Mouse (Mus musculus) CH12F3 (cell line): ENCODE results near the gene Kcnk3.

Source experiments
- in situ Hi-C: fragments of 300-500 bp; cut with MboI; formaldehyde crosslinking; loops from 2 replicates; pipeline ENCODE4 v1.14.3; 2020; ENCODE audit warnings: low sequenced_read_pairs

The Kcnk3 gene

DNA sequence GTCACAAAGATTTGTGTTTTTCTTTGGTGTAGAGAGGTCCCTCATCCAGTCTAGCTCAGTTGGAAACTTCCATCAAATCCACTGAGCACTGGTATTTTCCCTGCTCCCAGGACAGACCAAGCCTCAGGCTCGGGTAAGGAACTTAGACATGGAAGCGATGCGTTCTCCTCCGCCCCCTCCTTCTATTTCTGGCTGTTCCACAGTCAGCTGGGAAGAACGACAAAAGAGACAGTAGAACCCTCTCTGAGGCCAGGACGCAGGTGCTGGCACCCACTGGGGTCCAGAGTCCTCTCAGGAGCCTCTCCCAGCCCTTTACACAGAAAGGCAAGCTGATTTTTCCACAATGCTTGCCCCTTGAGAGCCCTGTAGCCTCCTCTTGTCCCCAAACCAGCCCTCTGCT lies 42.4 kb downstream of the Kcnk3 start:
- in situ Hi-C loops, result no loop called here

DNA sequence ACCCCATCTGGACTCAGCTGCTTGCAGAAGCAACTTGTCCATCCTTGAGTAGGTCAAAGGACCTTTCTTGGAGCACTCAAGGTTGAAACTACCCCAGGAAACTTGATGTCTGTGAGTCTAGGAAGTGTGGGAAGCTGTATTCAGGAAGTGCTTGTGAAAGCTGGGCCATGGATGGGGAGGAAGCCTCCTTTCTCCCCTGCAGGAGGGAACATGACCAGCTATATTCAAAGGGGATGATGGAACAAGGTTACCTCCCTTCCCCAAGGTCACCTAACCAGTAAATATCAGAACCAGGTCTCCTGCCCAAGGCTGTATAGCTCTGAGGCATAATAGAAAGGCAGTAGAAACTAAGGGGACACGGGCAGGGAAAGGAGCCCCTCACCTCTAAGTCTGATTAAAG lies 44.2 kb downstream of the Kcnk3 start:
- in situ Hi-C loops, result no loop called here

DNA sequence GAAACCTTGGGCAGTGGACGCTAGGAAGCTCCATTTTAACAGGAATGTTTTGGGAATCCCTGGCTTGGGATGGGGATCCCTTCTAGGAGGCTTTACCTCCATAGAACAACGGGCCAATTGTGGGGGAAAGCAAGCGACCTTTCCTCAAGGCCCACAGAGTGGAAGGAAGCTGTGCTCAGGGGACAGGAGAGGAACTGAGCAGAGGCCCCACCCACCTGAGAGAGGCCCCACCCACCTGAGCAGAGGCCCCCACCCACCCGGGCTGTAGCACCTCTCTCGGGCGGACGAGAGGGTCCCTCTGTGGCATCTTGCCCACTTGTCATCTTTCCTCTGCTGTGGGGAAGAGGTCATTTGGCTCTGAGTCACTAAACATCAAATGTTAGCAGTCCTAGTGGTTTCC lies 49.0 kb downstream of the Kcnk3 start:
- in situ Hi-C loops, result loop anchor here (5.0 kb wide), 1 partner anchor 120 kb away; no protein-coding TSS in a partner anchor

GRCm38 (mm10) chr5:30638041-30638440 lies 50.1 kb downstream of the Kcnk3 start:
- in situ Hi-C loops, result loop anchor here (5.0 kb wide), 1 partner anchor 121 kb away; no protein-coding TSS in a partner anchor

DNA sequence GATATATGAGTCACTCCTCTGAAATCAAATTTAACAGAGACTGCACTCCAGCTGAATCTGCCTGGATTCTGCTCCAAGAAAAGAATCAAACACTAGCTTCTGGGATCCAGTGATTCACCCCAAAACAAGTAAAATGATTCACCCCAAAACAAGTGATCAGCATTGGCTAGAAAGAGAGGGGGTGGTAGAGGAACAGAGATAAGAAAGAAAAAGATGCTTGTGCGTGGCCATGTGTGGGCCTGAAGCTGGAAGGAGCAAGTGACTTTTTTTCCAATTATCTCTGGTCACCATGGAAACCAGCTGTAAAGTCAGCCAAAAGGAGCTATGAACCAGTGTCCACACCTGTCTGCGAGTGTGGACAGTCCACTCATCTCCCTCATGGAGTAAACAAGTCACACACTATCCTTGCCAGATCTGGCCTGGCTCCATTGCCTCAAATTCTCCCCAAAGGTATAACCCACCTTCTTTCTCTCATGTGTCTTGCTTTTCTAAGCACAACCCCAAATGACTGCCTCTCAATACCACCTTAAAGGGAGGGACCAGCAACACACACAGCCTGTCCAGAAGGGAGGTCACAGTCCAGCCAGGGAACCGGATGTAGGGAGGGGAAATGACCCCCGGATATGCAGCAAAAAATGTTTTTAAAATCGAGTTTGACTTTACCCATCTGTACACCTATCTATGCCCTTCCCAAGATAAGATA lies 55.7 kb downstream of the Kcnk3 start:
- in situ Hi-C loops, result loop anchor here (5.0 kb wide), 1 partner anchor 216 kb away; no protein-coding TSS in a partner anchor

GRCm38 (mm10) chr5:30646036-30646435 lies 58.1 kb downstream of the Kcnk3 start:
- in situ Hi-C loops, result no loop called here

GRCm38 (mm10) chr5:30647396-30647795 lies 59.4 kb downstream of the Kcnk3 start:
- in situ Hi-C loops, result no loop called here

DNA sequence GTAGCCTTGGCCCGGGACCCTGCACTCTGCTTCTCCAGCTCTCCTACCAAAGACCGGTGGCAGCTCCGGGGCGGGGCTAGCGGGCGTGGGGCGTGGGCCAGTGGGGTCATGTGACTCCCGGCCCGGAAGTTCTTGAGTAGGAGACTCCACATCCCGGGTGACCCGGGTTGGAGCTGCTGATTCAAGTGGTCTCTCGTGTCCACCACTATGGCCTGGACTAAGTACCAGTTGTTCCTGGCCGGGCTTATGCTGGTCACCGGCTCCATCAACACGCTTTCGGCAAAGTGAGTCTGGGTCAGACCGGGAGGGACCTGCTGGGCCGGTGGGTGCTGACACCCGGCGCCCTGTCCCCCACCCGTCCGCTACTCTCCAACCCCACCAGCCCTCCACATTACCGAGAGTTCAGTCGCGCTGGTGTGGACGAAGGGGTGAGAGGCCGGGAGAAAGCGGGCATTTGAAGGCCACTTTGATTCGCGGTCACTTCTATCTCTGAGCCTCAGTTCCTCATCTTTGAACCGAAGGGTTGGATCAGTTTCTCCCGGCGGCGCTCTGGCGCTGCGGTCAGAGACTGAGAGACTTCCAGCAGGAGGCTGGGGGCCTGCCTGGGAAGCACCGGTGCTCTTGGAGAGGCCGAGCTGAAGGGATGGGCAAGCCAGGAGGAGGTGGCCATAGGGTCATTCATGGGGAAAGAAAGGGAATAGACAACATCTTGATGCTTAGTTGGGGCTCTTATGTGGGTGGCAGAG lies 60.0 kb downstream of the Kcnk3 start, which contains the start of gene Slc35f6:
TSS of gene Slc35f6 (plus strand) at position 119 of the 746 bp plus-strand sequence.
- in situ Hi-C loops, result no loop called here

DNA sequence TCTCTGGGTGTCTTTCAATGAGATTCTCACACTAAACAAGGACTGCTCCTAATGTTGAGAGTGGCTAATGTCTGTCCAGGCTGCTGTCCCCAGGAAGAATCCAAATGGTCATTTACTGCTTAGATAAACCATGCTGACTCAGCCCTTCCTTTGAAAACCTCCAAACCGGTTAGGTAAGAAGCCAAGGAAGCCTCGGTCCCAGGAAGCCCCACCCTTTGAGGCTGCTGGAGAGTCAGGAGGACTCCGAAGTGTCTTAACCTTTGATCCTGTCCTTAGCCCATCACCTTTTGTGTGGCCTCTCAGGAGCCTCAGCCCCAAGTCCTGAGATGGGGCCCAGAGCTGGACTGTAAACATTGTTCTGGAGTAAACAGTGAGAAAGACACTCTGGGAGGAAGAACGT lies 61.6 kb downstream of the Kcnk3 start:
- in situ Hi-C loops, result no loop called here

GRCm38 (mm10) chr5:30650756-30651155 lies 62.8 kb downstream of the Kcnk3 start:
- in situ Hi-C loops, result no loop called here

DNA sequence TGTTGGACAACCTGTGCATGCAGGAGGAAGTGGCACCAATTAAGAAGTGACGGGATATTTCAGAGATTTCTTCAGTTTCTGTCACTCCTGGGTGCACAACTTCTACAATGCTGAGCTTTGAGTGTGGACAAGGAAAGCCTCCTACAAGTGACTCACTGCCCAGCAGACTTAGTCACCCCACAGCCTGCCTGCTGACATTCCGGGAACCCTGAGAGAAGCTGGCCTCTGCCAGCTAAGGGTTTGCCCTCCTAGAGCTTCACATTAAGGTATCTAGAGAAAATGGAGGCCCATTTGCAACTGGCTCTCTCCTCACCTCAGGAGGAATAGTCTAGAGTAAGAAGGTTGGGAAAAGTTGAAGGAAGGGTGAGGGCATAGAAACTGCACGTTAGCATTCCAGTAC lies 63.6 kb downstream of the Kcnk3 start:
- in situ Hi-C loops, result no loop called here

DNA sequence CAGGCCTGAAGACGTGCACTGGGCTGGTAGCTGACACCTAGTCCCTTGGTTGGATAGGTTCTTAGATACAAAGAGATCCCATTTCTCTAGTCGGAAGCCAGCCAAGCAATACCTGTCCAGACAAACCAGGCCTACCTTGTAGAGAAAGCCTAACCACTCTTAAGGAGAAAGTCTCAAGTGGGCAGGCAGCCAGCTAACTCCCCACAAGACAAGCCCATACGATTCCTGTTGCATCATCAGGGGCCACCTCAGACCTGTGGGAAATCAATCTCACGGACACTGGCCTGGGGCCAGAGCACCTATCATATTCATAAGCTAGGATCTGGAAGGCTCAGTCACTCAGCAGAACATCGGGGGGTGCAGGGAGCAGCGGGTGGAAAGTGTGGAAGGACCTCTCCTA lies 65.3 kb downstream of the Kcnk3 start:
- in situ Hi-C loops, result no loop called here

GRCm38 (mm10) chr5:30655042-30655441 lies 67.1 kb downstream of the Kcnk3 start:
- in situ Hi-C loops, result no loop called here

- in situ Hi-C loops, result no loop called here
Measured at GRCm38 (mm10) chr5:30655526-30656195, 67.7 kb downstream of the Kcnk3 start.

- in situ Hi-C loops, result no loop called here
Measured at GRCm38 (mm10) chr5:30659042-30659441, 71.1 kb downstream of the Kcnk3 start.

DNA sequence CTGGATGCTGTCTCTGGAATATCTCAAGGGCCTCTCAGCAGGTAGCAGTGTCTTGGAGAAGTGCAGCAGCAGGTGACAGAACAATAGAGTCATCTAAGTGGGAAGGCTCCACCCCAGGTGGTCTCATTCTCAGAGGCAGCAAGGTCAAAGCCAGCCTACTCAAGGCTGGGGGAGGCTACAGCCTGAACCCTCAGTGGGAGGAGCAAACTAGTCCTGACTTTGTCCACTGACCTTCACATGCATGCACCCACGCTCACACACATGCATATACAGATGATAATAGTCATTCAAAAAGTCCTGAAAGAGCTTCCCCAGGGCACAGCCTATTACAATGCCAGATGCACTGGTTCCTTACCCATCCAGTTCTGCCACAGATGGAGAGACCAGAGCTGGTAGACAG lies 72.3 kb downstream of the Kcnk3 start:
- in situ Hi-C loops, result no loop called here

DNA sequence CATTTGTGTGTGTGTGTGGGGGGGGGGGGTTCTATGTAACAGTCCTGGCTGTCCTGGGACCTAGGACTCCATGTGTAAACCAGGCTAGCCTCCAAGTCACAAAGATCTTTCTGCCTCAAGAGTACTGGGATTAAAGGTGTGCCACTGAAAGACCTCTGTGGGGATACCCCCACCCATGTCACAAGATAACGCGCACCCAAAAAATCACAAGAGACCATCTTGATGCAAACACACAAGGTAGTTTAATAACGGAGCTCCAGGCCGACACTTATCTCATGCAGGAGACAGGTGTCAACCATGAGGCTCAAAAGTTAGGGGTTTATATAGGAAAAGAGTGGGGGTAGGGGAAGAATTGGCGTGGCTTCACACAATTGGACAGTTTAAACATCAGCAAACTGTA lies 72.8 kb downstream of the Kcnk3 start:
- in situ Hi-C loops, result no loop called here

DNA sequence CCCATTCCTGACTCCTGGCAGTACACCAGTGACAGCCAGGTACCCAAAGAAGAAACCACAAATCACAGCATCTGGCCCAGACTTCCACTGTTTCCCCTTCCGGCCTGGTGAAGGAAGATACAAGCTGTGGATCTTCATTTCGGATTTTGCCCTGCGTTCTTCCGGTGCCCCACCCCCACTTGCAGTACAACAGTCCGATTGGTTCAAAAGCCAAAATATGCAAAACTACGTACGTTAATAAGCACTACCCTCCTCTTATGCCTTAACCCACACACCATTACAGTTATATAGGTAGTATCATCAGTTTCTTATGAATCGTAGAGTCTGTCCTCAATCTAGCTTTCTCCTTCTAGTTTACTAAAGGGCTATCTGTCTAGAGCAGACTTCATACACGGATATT lies 77.4 kb downstream of the Kcnk3 start:
- in situ Hi-C loops, result no loop called here

DNA sequence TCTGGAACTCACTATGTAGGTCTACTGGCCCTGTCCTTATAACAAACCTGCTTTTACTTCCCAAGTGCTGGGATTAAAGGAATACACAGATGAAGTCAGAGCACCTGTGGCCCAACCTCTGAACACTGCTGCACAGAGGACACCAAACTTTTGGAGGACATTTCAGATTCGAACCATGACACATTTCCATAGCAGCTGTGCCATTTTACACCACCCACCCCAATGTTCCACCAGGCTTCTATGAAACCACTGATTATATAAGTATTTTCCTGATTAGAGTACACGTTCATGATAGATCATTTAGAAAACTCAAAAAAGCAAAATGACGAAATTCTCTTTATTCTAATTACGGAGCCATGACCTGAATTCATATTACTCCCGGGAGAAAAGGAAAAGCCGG lies 78.0 kb downstream of the Kcnk3 start:
- in situ Hi-C loops, result no loop called here

DNA sequence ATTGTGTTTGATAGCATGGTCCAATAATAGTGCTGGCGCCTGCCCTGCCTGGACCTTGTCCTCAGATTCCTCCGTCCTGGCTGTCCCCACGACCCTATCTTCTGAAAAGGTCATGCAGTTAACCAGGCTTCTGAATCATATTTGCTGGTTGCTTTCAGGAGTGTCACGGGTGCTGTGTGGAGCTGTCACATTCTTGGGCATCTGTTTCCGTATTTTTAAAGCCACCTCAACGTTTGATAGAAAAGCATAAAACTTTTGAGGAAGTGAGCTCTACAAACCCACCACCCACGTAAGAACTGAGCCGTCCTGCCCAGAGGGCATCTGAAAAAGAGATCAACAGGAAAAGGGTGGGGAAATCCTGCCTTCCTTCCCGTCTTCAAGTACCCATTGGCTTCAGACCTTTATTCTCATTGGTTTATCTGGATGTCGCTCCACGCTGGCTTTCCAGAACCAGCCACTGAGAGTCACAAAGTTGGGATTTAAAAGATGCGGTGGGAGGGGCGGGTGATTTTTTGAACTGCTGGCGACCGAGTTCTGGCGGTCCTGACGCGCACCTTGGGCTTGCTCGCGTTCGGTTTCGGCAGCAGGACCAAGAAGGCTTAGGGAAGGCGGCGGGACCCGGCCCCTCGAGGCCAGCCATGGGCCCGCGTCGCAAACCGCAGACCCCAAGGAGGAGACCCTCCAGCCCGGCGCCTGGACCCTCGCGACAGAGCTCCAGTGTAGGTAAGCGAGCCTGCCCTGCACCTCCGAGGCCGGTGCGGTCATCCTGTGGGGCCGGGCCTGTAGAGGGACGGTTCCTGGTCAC lies 78.6 kb downstream of the Kcnk3 start, which contains the start of gene Cenpa:
TSS of gene Cenpa (plus strand) at position 387 of the 805 bp plus-strand sequence.
- in situ Hi-C loops, result no loop called here

DNA sequence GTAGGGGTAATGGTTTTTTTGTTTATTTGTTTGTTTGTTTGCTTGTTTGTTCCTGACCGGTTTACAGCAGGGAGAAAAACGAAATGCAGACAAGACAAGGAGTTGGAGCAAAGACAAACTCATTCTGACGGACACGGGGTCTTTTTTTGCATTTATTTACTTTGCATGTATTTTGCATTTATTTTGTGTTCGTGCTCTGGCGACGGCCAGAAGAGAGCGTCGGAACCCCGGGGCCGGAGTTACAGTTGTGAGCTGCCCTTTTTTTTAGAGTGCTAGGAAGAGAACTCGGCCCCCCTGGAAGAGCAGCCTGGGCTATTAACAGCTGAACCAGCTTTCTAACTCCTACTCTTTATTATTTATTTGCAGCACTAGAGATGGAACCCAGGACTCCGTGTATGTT lies 79.2 kb downstream of the Kcnk3 start:
- in situ Hi-C loops, result no loop called here
